Mouse (Mus musculus) NIH3T3 (cell line): ENCODE results near the gene Lin7a.

Experiments
- DNase-seq: peaks from one replicate; pipeline ENCODE4 v3.0.0-alpha.2; 2012; ENCODE audit warnings: low read depth

Lin7a gene

GRCm38 (mm10) chr10:107271321-107272130 is at the start of gene Lin7a:
TSS of gene Lin7a (plus strand) at chr10:107271686.
- DNase-seq = no peak

- DNase-seq = no peak
These were observed 49.8 kb upstream of the Lin7a start for GRCm38 (mm10) chr10:107221726-107222125.

- DNase-seq = no peak
These were observed 48.9 kb upstream of the Lin7a start for GRCm38 (mm10) chr10:107222406-107223185.

GRCm38 (mm10) chr10:107223186-107223440 is 48.4 kb upstream of the Lin7a start:
- no peak for DNase-seq

GRCm38 (mm10) chr10:107223821-107224220 is 47.7 kb upstream of the Lin7a start:
- no peak for DNase-seq

- no peak for DNase-seq
These were observed 46.7 kb upstream of the Lin7a start for GRCm38 (mm10) chr10:107224596-107225330.

GRCm38 (mm10) chr10:107225331-107225835 is 46.1 kb upstream of the Lin7a start:
- no peak for DNase-seq

- DNase-seq = no peak
These were observed 45.6 kb upstream of the Lin7a start for GRCm38 (mm10) chr10:107225871-107226270.

GRCm38 (mm10) chr10:107227901-107228300 is 43.6 kb upstream of the Lin7a start:
- no peak for DNase-seq

GRCm38 (mm10) chr10:107228776-107229175 is 42.7 kb upstream of the Lin7a start:
- DNase-seq = no peak

- DNase-seq = no peak
These were observed 42.1 kb upstream of the Lin7a start for GRCm38 (mm10) chr10:107229416-107229815.

GRCm38 (mm10) chr10:107230081-107230850 is 41.2 kb upstream of the Lin7a start:
- DNase-seq = no peak

GRCm38 (mm10) chr10:107230851-107231130 is 40.7 kb upstream of the Lin7a start:
- no peak for DNase-seq

- no peak for DNase-seq
These were observed 40.0 kb upstream of the Lin7a start for GRCm38 (mm10) chr10:107231421-107232010.

- DNase-seq = no peak
These were observed 38.9 kb upstream of the Lin7a start for GRCm38 (mm10) chr10:107232491-107233110.

GRCm38 (mm10) chr10:107233221-107233620 is 38.3 kb upstream of the Lin7a start:
- no peak for DNase-seq

- DNase-seq = no peak
These were observed 37.7 kb upstream of the Lin7a start for GRCm38 (mm10) chr10:107233825-107234224.

- no peak for DNase-seq
These were observed 36.8 kb upstream of the Lin7a start for GRCm38 (mm10) chr10:107234421-107235400.

GRCm38 (mm10) chr10:107235496-107235895 is 36.0 kb upstream of the Lin7a start:
- no peak for DNase-seq

GRCm38 (mm10) chr10:107236211-107236610 is 35.3 kb upstream of the Lin7a start:
- DNase-seq = no peak
